Mouse (Mus musculus): ENCODE measurements around the gene Dkk3.

The Dkk3 gene

DNA sequence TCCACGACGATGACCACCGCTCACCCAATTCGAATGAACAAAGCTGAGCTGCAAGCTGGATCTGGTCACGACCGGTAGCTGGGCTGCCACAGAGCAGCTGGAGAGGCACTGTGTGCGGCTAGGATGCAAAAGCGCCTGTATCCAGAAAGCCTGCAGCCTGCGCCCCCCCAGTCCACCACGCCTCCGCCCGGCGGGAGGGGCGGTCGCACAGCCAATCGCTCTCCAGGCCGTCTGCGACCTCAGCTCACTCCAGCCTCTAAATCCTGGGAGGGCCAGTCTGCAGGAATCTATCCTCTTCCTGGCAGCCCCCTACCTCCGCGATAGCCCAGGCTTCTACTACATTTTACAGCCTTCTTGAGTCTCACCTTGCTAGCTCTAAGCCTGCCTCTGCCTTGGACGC lies at the start of gene Dkk3:
Gene Dkk3 (minus strand): TSS at position 116 of the 400 bp plus-strand sequence.
- no peak for DNase-seq (ENCODE audit: low read depth, low spot score)

DNA sequence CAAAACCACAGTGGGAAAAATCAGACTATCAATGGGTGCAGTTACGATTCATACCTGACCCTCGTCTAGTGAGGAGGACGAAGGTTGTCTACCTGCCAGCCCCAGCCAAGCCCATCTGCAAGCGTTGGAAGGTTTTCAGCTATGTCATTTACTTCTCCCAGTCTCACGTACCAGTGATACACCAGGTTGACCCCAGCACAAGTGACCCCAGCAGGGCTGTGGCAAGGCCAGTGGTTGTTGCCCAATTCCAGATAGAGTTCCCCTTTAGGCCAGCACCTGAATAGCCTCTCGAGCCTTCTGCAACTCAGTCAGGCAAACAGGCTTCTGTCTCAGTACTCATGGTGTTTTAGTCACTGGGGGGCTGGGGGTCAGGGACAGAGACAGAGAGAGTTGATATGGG lies 48.9 kb upstream of the Dkk3 start:
- DNase-seq (ENCODE audit: low read depth, low spot score) = no peak

DNA sequence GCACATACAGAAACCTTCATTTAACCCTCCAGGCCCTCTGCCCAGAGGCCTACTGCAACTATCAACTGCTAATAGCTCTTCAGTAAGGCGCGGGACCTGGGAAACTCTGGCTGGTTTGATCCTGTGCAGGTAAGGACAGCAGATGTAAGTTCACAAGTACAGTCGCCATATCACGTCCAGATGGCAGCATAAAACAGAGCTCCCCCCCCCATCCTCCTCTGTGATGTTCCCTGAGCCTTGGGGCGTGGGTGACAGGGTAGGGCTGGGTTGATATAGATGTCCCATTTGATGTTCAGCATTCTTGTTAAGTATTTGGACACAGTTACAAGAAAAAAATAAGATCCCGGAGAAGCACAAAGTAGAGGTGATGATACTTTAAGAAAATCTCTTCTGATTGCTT lies 46.7 kb upstream of the Dkk3 start:
- no peak for DNase-seq (ENCODE audit: low read depth, low spot score)

DNA sequence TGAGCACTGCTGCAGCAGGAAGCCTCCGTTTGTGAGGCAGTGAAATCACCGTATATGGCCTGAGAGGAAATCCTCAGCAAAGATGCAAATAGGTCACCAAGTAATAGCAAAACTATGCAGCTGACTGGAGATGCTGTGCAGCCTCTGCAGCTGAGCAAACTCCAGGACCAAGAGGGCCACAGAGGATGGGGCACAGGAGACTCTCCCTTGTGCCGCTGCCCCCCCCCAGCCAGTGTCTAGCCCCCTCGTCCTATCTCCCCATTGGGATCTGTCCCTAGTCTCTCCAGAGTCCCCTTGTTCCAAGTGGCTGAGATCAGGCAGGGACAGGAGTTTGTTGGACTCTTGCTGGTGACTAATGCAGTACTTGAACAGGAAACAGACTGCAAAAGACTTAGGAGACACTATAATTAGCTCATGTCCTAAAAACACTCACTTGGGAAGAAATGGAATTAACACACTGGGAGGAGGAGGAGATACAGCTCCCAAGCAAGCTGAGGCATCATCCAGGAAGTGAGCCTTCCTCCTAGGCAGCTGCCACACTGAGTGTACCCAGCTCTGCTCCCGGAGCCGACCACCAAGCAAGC lies 45.6 kb upstream of the Dkk3 start:
- DNase-seq (ENCODE audit: low read depth, low spot score) = no peak

DNA sequence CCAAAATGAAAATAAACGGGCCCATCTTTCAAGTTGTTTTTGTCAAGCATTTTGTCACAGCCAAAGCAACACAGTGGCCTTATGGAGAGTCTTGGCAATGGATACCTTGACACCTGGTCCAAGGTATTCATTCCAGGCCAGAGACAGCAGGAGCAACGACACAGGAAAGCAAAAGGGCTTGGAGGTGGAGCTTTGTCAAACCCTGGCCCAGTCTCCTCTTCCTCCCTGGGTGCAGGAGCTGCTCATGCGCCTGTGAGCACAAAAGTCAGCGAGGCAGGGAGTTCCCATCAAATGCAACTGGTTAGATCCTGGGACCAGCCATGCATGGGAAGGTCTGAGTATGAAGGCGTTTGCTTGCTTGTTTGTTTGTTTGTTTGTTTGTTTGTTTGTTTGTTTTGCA lies 45.1 kb upstream of the Dkk3 start:
- DNase-seq (ENCODE audit: low read depth, low spot score) = no peak

DNA sequence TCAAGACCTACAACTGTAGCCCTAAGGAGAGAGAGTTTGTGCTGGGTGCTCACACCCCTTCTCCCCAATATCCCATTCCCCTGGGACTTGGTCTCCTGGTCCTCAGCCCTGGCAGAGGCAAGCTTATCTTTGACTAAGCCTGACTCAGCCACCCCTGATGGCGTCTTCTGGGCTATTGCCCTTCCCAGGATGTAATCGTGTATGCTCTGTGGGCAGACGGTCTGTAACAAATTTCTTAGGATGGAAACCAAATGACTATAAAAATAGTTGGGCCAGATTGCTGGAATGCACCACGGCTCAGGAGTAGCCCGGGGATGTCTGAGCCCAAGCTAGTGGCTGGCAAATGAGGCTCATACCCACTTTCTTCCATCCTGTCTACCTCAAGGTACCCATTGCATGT lies 44.0 kb upstream of the Dkk3 start:
- no peak for DNase-seq (ENCODE audit: low read depth, low spot score)

DNA sequence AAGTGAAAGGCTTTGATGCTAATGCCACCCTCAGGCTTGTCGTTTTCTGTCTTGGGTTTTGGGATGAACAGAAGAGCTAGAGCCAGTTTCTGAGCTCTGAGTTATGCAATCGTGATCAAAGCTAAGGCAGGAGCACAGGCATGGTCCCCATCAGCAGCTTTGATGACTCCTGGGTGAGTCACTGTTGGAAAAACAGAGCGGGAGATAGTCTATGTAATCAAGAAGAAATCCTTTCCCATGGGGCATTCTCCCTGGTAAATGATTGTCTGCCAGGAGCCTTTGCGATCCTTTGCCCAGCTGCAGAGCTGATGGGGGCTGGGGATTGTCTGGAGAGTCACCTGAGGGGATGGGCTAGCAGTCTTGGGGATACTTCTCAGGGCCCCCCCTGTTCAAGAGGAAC lies 43.3 kb upstream of the Dkk3 start:
- no peak for DNase-seq (ENCODE audit: low read depth, low spot score)

DNA sequence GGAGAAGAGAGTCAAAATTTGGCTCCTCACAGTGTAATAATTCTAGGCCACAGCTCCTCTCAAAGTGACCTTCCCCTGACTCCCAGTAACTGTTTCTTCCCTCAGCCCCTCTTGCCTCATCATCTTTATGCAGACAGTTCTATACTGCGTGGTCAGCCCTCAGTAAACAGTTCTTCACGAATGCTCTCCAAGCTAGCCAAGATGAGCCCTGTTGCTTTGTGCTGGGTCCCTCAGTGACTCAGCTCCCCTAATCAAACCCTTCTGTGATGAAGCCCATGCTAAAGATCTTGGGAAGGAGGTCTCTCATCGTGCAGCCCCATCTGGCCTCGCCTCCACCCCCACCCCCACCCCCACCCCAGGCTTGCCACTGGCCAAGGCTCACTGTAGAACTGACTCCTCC lies 41.9 kb upstream of the Dkk3 start:
- no peak for DNase-seq (ENCODE audit: low read depth, low spot score)

DNA sequence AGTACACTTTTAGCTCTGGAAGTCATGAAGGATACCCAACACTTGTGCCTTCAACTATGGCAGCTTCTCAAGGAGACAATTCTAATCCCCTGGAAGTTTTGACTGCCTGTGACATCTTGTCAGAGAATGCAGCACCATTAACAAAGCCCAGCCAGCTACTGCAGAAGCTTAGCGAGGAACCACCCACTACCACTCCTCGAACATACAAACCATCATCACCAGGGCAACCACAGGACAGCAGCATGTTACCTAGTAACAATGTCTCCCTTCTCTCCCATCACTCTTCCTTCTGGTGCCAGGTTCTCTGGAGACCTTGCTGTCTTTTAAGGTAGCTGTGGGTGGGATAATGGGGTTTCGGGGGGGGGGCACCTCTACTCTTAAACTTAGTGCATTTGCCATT lies 40.5 kb upstream of the Dkk3 start:
- DNase-seq (ENCODE audit: low read depth, low spot score) = no peak

DNA sequence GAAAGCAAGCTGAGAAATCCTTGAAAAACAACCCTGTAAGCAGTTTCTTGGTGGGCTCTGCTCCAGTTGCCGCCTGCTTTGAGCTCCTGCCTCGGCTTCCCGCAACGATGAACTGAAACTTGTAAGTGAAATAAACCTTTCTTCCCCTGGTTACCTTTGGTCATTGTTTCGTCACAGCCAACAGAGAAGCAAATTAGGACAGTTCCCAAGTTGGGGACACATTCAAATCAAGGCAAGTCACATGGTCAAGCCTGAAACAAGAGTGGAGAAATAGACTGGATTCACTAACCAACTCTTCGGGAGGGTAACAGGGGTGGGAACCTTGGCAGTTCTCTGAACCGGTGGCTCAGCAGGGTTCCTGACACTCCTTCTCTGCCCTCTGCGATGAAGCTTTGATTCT lies 38.6 kb upstream of the Dkk3 start:
- DNase-seq (ENCODE audit: low read depth, low spot score) = no peak

DNA sequence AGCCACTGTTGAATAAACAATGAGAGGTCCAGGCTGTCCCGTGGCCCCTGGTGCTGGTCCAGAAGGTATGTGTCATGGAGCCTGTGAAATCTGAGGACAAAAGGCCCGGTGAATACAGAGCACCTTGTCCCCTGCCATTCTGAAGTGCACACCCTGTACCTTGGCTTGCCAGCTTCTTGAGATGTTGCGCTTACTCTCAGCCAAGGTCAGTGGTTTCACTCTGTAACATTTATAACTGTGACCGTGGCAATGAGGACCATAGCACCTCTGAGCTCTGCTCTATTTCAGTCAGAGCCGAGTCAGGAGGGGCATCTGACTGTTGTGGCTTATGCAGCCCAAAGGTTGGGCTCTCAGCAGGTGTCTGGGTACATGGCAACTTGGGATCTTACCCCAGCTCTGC lies 35.4 kb upstream of the Dkk3 start:
- no peak for DNase-seq (ENCODE audit: low read depth, low spot score)

DNA sequence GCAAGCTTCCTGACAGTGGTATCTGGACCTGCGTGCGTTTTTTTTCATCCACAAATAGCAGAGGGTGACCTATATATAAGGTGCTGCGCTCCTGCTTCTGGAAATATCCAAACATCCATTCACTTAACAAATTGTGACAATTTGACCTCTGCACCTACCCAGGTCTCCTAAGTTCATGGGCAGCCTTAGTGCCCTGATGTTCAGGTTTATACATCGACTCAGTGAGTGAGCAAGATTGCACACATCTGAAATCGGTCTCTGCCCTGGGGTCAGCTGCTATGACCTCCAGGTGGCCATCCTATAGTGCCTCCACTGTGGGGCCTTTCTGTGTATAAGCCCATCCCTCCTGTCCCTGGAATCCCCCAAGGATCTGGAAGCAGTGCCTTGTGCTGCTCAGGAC lies 33.9 kb upstream of the Dkk3 start:
- no peak for DNase-seq (ENCODE audit: low read depth, low spot score)

DNA sequence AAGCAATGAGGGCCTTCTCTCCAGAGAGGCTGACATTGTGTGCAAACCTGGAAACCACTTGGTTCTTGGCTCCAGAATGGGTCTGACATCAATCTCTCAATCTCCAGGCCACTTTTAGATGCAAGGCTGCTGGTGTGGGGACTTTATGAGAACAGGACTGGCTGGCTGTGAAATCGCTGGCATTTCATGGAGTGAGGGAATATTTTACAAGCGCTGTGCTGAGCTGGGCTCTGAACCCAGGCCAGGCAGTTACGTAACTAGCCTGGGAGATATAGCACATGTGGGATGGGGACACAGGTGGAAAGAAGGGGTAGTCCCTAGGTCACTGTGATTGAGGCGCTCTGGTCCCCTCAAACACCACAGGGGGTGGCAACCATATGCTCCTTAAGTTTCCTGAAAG lies 33.4 kb upstream of the Dkk3 start:
- DNase-seq (ENCODE audit: low read depth, low spot score) = no peak

DNA sequence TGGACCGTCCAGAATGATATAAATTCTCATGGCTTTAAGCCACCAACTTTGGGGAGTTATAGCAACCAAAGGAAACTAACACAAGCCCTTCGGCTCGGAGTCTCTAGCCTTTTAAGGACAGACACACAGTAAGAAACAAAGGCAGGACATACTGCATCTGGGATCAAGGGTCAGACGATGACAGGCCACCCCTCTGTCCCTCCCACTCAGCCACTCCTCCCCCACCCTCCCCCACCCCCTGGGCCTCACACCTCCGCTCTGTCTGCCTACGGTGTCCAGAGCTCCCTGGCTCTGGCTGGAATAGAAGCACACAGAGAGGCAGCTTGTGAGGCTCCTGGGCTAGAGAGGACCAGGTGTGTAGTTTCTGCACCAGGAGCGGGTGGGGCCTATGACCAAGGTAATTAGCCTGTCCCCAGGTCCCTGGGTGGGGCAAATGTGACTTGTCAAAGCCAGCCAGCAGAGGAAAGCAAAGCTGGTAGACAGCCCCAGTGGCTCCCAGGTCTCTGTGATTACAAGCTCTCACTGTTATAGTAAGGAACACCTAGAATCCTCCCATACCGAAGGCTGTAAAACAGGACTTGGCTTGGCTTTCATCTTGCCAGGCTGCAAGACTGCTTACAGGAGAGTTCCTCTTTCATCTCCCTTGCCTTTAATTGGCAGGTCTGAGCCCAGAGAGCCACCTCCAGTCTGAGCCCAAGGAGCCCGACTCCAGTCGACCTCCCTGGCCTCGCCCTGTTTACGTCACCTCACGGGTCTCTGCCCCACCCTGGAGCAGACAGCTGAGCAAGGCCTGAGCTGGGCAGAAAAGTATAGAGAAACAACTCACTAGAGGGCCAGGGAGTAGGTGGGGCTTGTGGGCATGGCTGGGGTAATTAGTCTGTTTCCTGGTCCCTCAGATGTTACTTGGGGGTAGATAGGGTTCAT lies 28.9 kb upstream of the Dkk3 start:
- no peak for DNase-seq (ENCODE audit: low read depth, low spot score)

DNA sequence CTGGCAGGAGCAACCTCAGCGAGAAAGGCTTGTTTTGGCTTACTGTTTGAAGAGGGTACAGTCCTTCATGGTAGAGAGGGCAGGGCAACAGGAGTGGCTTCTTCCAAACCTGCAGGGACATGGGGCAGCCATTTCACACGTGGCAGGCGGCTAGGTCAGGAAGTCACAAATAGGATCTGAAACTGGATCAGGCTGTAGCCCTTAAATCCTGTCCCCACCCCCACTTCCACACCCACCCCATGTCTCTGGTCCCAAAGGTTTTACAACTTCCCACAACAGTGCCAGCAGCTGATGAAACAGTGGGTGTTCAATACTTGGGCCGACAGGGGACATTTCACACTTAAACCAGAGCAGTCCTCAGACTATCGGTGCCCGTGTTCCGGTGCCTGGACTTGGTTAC lies 28.0 kb upstream of the Dkk3 start:
- no peak for DNase-seq (ENCODE audit: low read depth, low spot score)

DNA sequence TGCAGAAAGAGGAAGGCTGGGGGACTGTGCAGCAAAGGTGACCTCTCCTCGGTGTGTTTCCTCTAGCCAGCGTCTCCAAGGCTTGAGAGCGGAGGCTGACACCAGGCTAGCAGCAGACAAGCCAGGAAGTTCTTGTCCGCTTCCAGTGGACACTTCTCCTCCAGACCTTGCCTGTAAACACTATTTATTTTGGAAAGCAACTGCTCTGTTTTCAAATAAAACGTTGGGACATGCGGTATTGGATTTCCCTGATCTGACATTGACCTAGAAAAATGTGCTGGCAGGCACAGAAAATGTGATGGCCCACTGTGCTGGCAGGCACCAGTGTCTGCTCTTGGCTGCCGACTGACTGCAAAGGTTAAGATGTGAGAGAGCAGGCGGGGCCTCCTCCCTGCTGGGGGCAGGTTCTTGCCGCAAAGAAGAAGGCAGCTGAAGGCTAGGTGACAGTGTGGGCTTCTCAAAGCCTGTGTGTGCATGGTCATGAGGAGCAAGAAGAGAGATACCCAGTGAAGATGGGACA lies 26.4 kb upstream of the Dkk3 start:
- no peak for DNase-seq (ENCODE audit: low read depth, low spot score)

DNA sequence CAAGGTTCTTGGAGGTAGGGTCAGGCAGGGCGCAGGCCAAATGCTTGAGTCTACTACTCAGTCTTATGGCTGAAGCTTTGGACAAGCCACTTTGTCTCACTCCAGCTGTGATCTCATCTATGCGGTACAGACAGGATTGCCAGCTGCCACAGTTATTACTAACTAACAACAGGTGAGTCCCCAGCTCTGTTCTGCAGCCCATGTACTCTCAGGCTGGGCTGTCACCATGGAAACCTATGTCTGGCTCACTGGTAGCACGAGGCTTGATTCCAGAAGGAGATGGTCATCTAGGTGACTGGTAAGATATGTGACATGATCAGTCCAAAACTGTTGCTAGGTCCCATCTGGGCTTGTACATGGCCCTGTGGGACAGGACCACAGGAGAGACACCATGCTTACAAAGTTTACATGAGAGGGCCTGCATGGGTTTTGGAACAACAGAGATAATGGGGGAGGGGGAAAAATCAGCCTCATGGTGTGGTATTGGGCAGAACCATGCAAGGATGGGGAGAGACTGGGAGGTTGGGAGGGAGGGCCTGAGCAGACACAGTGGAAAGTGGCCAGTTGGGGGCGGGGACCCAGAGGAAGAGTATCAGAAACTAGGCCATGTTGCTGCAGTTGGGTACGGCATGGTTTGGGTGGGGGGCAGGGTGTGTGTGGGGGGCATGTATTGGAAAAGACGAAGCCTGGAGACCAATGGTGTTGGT lies 25.8 kb upstream of the Dkk3 start:
- DNase-seq (ENCODE audit: low read depth, low spot score) = no peak

DNA sequence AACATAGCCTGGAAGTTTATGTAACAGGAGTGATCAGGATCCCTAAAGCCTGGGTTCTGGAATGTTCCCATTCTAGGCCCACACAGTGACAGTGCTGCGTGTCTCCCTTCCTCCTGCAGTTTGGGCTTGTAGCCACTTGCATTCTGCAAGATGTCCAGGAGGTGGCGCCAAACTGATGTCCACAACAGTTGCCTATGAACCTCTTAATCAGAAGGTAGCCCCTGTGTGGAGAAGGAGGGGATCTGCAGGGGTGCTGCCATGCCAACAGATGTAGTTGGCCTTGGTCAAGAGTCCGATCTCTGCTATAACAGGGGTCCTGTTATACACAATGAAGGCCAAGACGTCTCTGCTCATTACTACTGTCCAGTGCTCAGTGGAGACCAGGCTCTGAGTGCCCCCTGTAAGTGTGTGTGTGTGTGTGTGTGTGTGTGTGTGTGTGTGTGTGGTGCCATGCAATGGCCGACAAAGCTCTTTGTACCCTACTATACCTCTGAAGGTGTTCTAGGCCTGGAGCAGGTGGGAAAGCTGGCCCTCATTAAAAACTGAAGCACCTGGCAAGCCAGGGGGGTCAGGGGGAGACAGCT lies 24.5 kb upstream of the Dkk3 start:
- peak; percentile 83 for DNase-seq (ENCODE audit: low read depth, low spot score)

DNA sequence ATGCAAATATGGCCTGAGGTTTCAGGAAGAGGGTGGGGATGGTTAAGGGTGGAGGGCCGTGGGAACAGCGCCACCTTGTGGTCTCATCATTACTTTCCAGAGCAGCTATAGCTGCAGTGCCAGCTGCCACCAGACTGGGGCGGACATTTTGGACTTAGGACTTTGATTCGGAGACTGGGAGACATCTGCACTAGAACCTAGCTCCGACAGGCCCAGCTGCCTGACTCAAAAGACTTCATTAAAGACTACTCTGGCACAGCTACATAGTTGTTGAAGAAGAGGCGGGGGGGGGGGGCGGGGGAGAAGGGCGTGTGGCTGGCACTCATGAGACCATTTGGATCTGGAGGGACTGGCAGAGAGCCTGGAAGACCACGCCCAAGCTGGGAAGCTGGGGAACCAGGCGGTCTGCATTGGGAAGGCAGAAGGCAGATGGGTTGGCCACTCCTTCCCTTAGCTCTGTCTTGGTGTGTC lies 21.4 kb upstream of the Dkk3 start:
- peak; percentile 72 for DNase-seq (ENCODE audit: low read depth, low spot score)

DNA sequence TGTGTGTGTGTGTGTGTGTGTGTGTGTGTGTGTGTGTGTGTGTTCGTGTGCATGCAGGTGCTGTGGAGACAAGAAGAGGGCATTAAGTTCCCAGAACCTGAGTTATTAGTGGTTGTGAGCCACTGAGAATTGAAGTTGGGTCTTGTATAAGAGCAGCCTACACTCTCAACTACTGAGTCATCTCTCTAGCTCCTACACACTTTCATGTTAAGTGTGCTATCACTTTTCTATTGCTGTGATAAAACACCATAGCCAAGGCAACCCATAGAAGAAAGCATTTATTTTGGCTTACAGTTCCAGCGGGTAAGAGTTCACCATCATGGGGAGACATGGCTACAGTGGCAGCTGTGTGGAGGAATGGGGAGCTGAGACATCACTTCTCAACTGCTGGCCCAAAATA lies 17.8 kb upstream of the Dkk3 start:
- DNase-seq (ENCODE audit: low read depth, low spot score) = no peak

DNA sequence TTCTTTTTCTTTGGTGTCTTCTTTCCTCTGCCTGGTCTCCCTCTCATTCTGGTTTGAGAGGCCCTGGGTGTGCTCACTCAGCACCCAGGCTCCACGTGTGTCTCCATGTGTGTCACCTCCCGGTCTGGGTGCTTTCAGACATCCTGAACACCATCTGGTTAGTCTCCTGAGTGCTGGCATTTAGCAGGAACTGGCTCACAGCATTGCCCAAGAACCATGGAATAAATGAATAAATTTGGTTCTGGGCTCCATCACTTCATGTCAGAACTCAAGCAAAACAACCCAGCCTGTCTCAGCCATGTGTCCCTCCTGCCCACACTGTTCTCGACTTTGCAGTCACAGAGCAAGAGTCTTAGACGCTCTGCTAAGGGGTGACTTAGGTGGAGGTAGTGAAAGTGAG lies 13.8 kb upstream of the Dkk3 start:
- no peak for DNase-seq (ENCODE audit: low read depth, low spot score)
